Mouse (Mus musculus) sigmoid colon, adult 10 weeks (tissue): ENCODE measurements around the gene R3hdm1. TPM values are rescaled to one million over a fixed set of nuclear protein-coding genes. Genes with fewer than 3 reads are reported as not detected.

Source experiments
- polyA plus RNA-seq: library from polyadenylated mRNA; stranded (reverse); fragments of 350-450 nt; fragmentation: Illumina TruSeq; extraction: RNeasy Lipid Tissue Mini Kit (QIAGEN cat#74804); gene quantifications from one replicate; pipeline ENCODE4 v1.2.3, GENCODE M21; 2014; ENCODE audit warnings: low read depth, low replicate concordance

R3hdm1 gene
- polyA plus RNA-seq, result 204 TPM

GRCm38 (mm10) chr1:128102641-128103461 lies at the start of gene R3hdm1, which contains the start of gene Zranb3:
R3hdm1 (plus strand) TSS chr1:128103301.
Zranb3 (minus strand) TSS chr1:128103047.

GRCm38 (mm10) chr1:128243627-128243995 lies 140.5 kb downstream of the R3hdm1 start, which contains the start of gene Ubxn4:
Ubxn4 (plus strand) TSS chr1:128243964.

Other genes starting within 250 kb of the R3hdm1 start
- 0.47 TPM for gene Map3k19, start 248.3 kb upstream of the R3hdm1 start, polyA plus RNA-seq
- 66.7 TPM for gene Rab3gap1, start 234.5 kb upstream of the R3hdm1 start, polyA plus RNA-seq
- gene Zranb3, start 254 bp upstream of the R3hdm1 start, polyA plus RNA-seq, result 3.3 TPM
- gene Ubxn4, start 140.7 kb downstream of the R3hdm1 start, polyA plus RNA-seq, result 151 TPM
- not detected for gene Lct, start 225.0 kb downstream of the R3hdm1 start, polyA plus RNA-seq